Mouse (Mus musculus) olfactory bulb, adult 2 months (tissue): ENCODE results near the gene 3830406C13Rik.

Source experiments
- CTCF ChIP-seq: fragments of 200-500 bp; IDR thresholded peaks from 2 replicates; pipeline ENCODE4 v1.5.1; 2012; ENCODE audit warnings: low read depth, mild to moderate bottlenecking, low read length, moderate library complexity; ENCODE audit not compliant: insufficient read depth
- POLR2A ChIP-seq: fragments of 200-500 bp; IDR thresholded peaks from 2 replicates; pipeline ENCODE4 v1.6.1; 2012; ENCODE audit warnings: mild to moderate bottlenecking, low read depth, low read length, moderate library complexity; ENCODE audit not compliant: insufficient read depth

GRCm38 (mm10) chr14:12303106-12303505 is 19.1 kb downstream of the 3830406C13Rik start:
- TF ChIP-seq CTCF (no peak), POLR2A (no peak)
